In genomic region chr1:112378660-112379059, GRCm38 (mm10) we compare ENCODE assay signal across 9 mouse cellular contexts.
DNase-seq lines count a peak whose midpoint lies in the region; ATAC-seq lines count a peak whose summit lies in the region.
"Had no signal": no experiment of that assay in that cellular context is flagged by ENCODE, and none has a peak within 500 bp of the region (broad histone marks: within the 10 kb centered on the region; RNA-seq: fewer than 3 reads in every experiment).

No protein-coding gene starts in this region.

- no peaks in the 10 kb centered on the region for H3K4me1 ChIP-seq in embryonic facial prominence, embryonic 10.5 days
- H3K4me1 ChIP-seq in intestine, embryonic 15.5 days (replicated peaks), result no peaks in the 10 kb centered on the region
- H3K4me1 ChIP-seq in midbrain, embryonic 11.5 days (ENCODE audit: control insufficient read depth, insufficient read depth, low read length), result no peaks in the 10 kb centered on the region
- H3K4me1 ChIP-seq: limb, embryonic 15.5 days had no signal

- H3K27ac ChIP-seq in embryonic facial prominence, embryonic 10.5 days (replicated peaks), result no peak overlapping the region
- H3K27ac ChIP-seq in intestine, embryonic 15.5 days, result no peak overlapping the region
- H3K27ac ChIP-seq in midbrain, embryonic 11.5 days (ENCODE audit: low read depth, low read length), result no peak overlapping the region
- H3K27ac ChIP-seq: limb, embryonic 15.5 days had no signal

- ATAC-seq in intestine, embryonic 15.5 days, result 0 out of 2 replicates have a peak, but pooled peaks have one; percentile 45
- peak; percentile 78 for ATAC-seq in midbrain, embryonic 11.5 days (ENCODE audit: low FRiP score)

- H3K4me3 ChIP-seq in embryonic facial prominence, embryonic 10.5 days, result no peak overlapping the region
- no peak overlapping the region for H3K4me3 ChIP-seq in intestine, embryonic 15.5 days (replicated peaks)
- H3K4me3 ChIP-seq in midbrain, embryonic 11.5 days (ENCODE audit: low read depth, low read length), result no peak overlapping the region
- H3K4me3 ChIP-seq: limb, embryonic 15.5 days had no signal

- WGBS in embryonic facial prominence, embryonic 10.5 days, result 10% methylated on average over 2 of the region's 2 CpGs
- 8% methylated on average over 2 of the region's 2 CpGs for WGBS in intestine, embryonic 15.5 days
- 4% methylated on average over 2 of the region's 2 CpGs for WGBS in midbrain, embryonic 11.5 days

- no peaks in the 10 kb centered on the region for H3K36me3 ChIP-seq in embryonic facial prominence, embryonic 10.5 days (replicated peaks)
- H3K36me3 ChIP-seq in intestine, embryonic 15.5 days, result no peaks in the 10 kb centered on the region
- no peaks in the 10 kb centered on the region for H3K36me3 ChIP-seq in midbrain, embryonic 11.5 days (ENCODE audit: control insufficient read depth, insufficient read depth, low read length)
- H3K36me3 ChIP-seq: limb, embryonic 15.5 days had no signal

- no peaks in the 10 kb centered on the region for H3K27me3 ChIP-seq in embryonic facial prominence, embryonic 10.5 days (replicated peaks; ENCODE audit: low read depth, poor library complexity, severe bottlenecking)
- H3K27me3 ChIP-seq in intestine, embryonic 15.5 days (replicated peaks), result no peaks in the 10 kb centered on the region
- H3K27me3 ChIP-seq in midbrain, embryonic 11.5 days (ENCODE audit: control insufficient read depth, insufficient read depth, low read length), result no peaks in the 10 kb centered on the region
- H3K27me3 ChIP-seq: limb, embryonic 15.5 days had no signal

- H3K9ac ChIP-seq in intestine, embryonic 15.5 days, result no peak overlapping the region
- no peak overlapping the region for H3K9ac ChIP-seq in midbrain, embryonic 11.5 days (ENCODE audit: low read length)
- H3K9ac ChIP-seq: limb, embryonic 15.5 days had no signal

- DNase-seq in gastrocnemius, adult 18-20 months (ENCODE audit: low spot score), result peak; percentile 2
- DNase-seq in gastrocnemius, postnatal 25 days, result no peak
- peak; percentile 28 for DNase-seq in MEL-GATA-1-ER (ENCODE audit: extremely low read depth, low read depth)
- peak; percentile 50 for DNase-seq in embryonic facial prominence, embryonic 10.5 days (ENCODE audit: low spot score)
- peak; percentile 96 for DNase-seq in midbrain, embryonic 11.5 days (ENCODE audit: low spot score, missing footprints)
- no peak for DNase-seq in urinary bladder, postnatal 36 days (ENCODE audit: low spot score in 2 of 2)
- DNase-seq in spleen, adult 12 weeks (ENCODE audit: low spot score), result no peak

- H3K4me2 ChIP-seq in intestine, embryonic 15.5 days (replicated peaks), result no peak overlapping the region
- no peak overlapping the region for H3K4me2 ChIP-seq in midbrain, embryonic 11.5 days
- H3K4me2 ChIP-seq: limb, embryonic 15.5 days had no signal

- no peaks in the 10 kb centered on the region for H3K9me3 ChIP-seq in embryonic facial prominence, embryonic 10.5 days
- H3K9me3 ChIP-seq in intestine, embryonic 15.5 days, result no peaks in the 10 kb centered on the region
- no peaks in the 10 kb centered on the region for H3K9me3 ChIP-seq in midbrain, embryonic 11.5 days (ENCODE audit: control insufficient read depth, low read length)
- H3K9me3 ChIP-seq: limb, embryonic 15.5 days had no signal

Comparison
In these comparisons a context has a peak if more than half of its experiments do, and no peak if none do; other contexts are left out.
1. DNase-seq: peak in gastrocnemius, adult 18-20 months (single experiment), MEL-GATA-1-ER (single experiment), embryonic facial prominence, embryonic 10.5 days (single experiment) and midbrain, embryonic 11.5 days (single experiment); none in gastrocnemius, postnatal 25 days (single experiment), urinary bladder, postnatal 36 days (0 of 2) and spleen, adult 12 weeks (single experiment).